Mouse (Mus musculus): Measurements from ENCODE around the gene Astn2. TPM values are rescaled to one million over a fixed set of nuclear protein-coding genes. Genes with fewer than 3 reads are reported as not detected.
A peak's percentile ranks its signal among the peaks of the same experiment; 100 is the strongest.

The Astn2 gene
- polyA plus RNA-seq, 1 experiment from 2014 or later = 0.52 TPM

- H3K27ac ChIP-seq (ENCODE audit: low read depth, low read length) = no peak overlapping the region
Measured at GRCm38 (mm10) chr4:65530901-65531300, 873.5 kb downstream of the Astn2 start.

GRCm38 (mm10) chr4:65508101-65508500 lies 896.3 kb downstream of the Astn2 start:
- H3K4me3 ChIP-seq (ENCODE audit: low read depth, low read length) = no peak overlapping the region
- H3K9me3 ChIP-seq (ENCODE audit: control insufficient read depth, low read length) = no peaks in the 10 kb centered on the region
- WGBS = 75% methylated on average over 2 of the region's 2 CpGs

More at GRCm38 (mm10) chr4:65530901-65531300, 873.5 kb downstream of the Astn2 start:
- H3K9me3 ChIP-seq (ENCODE audit: control insufficient read depth, low read length) = no peaks in the 10 kb centered on the region
- no peaks in the 10 kb centered on the region for H3K36me3 ChIP-seq (ENCODE audit: control insufficient read depth, insufficient read depth, low read length)
- H3K4me3 ChIP-seq (ENCODE audit: low read depth, low read length) = no peak overlapping the region
- H3K4me2 ChIP-seq (ENCODE audit: low read depth) = no peak overlapping the region
- H3K27me3 ChIP-seq (ENCODE audit: control insufficient read depth, insufficient read depth, low read length) = no peaks in the 10 kb centered on the region
- H3K4me1 ChIP-seq (ENCODE audit: control insufficient read depth, insufficient read depth, low read length) = no peaks in the 10 kb centered on the region
- no peak for ATAC-seq (ENCODE audit: insufficient read depth, low FRiP score, low TSS enrichment)
- H3K9ac ChIP-seq (ENCODE audit: low read length) = no peak overlapping the region
- DNase-seq (ENCODE audit: low spot score) = no peak
- 61% methylated on average over 2 of the region's 2 CpGs for WGBS

GRCm38 (mm10) chr4:65506870-65507269 lies 897.5 kb downstream of the Astn2 start:
- Histone ChIP-seq H3K36me3 (ENCODE audit: control insufficient read depth, insufficient read depth, low read length) (no peaks in the 10 kb centered on the region), H3K9ac (ENCODE audit: low read length) (no peak overlapping the region), H3K9me3 (ENCODE audit: control insufficient read depth, low read length) (no peaks in the 10 kb centered on the region), H3K4me2 (ENCODE audit: low read depth) (no peak overlapping the region), H3K4me3 (ENCODE audit: low read depth, low read length) (no peak overlapping the region), H3K4me1 (ENCODE audit: control insufficient read depth, insufficient read depth, low read length) (no peaks in the 10 kb centered on the region), H3K27me3 (ENCODE audit: control insufficient read depth, insufficient read depth, low read length) (no peaks in the 10 kb centered on the region), H3K27ac (ENCODE audit: low read depth, low read length) (no peak overlapping the region)
- DNase-seq (ENCODE audit: low spot score) (no peak), ATAC-seq (ENCODE audit: insufficient read depth, low FRiP score, low TSS enrichment) (no peak)

More at GRCm38 (mm10) chr4:65508101-65508500, 896.3 kb downstream of the Astn2 start:
- Histone ChIP-seq H3K27me3 (ENCODE audit: control insufficient read depth, insufficient read depth, low read length) (no peaks in the 10 kb centered on the region), H3K4me2 (ENCODE audit: low read depth) (no peak overlapping the region), H3K9ac (ENCODE audit: low read length) (no peak overlapping the region), H3K36me3 (ENCODE audit: control insufficient read depth, insufficient read depth, low read length) (no peaks in the 10 kb centered on the region), H3K27ac (ENCODE audit: low read depth, low read length) (no peak overlapping the region), H3K4me1 (ENCODE audit: control insufficient read depth, insufficient read depth, low read length) (no peaks in the 10 kb centered on the region)
- ATAC-seq (ENCODE audit: insufficient read depth, low FRiP score, low TSS enrichment) = no peak
- DNase-seq (ENCODE audit: low spot score) = no peak

- DNase-seq (ENCODE audit: low spot score) = peak; percentile 83
Measured at GRCm38 (mm10) chr4:65496463-65496834, 908.0 kb downstream of the Astn2 start.

GRCm38 (mm10) chr4:65495705-65496462 lies 908.5 kb downstream of the Astn2 start:
- no peaks in the 10 kb centered on the region for H3K27me3 ChIP-seq (ENCODE audit: control insufficient read depth, insufficient read depth, low read length)
- no peak overlapping the region for H3K4me3 ChIP-seq (ENCODE audit: low read depth, low read length)
- H3K36me3 ChIP-seq (ENCODE audit: control insufficient read depth, insufficient read depth, low read length) = no peaks in the 10 kb centered on the region
- ATAC-seq (ENCODE audit: insufficient read depth, low FRiP score, low TSS enrichment) (no peak), DNase-seq (ENCODE audit: low spot score) (no peak)
- no peak overlapping the region for H3K27ac ChIP-seq (ENCODE audit: low read depth, low read length)
- H3K4me1 ChIP-seq (ENCODE audit: control insufficient read depth, insufficient read depth, low read length) = no peaks in the 10 kb centered on the region
- H3K4me2 ChIP-seq (ENCODE audit: low read depth) = no peak overlapping the region
- no peaks in the 10 kb centered on the region for H3K9me3 ChIP-seq (ENCODE audit: control insufficient read depth, low read length)
- WGBS = 73% methylated on average over 6 of the region's 6 CpGs
- H3K9ac ChIP-seq (ENCODE audit: low read length) = no peak overlapping the region

More at GRCm38 (mm10) chr4:65496463-65496834, 908.0 kb downstream of the Astn2 start:
- H3K9ac ChIP-seq (ENCODE audit: low read length) = no peak overlapping the region
- H3K27me3 ChIP-seq (ENCODE audit: control insufficient read depth, insufficient read depth, low read length) = no peaks in the 10 kb centered on the region
- no peak overlapping the region for H3K27ac ChIP-seq (ENCODE audit: low read depth, low read length)
- ATAC-seq (ENCODE audit: insufficient read depth, low FRiP score, low TSS enrichment) = peak; percentile 98
- no peaks in the 10 kb centered on the region for H3K4me1 ChIP-seq (ENCODE audit: control insufficient read depth, insufficient read depth, low read length)
- H3K9me3 ChIP-seq (ENCODE audit: control insufficient read depth, low read length) = no peaks in the 10 kb centered on the region
- WGBS = 5% methylated on average over 3 of the region's 3 CpGs
- H3K4me2 ChIP-seq (ENCODE audit: low read depth) = no peak overlapping the region
- H3K4me3 ChIP-seq (ENCODE audit: low read depth, low read length) = no peak overlapping the region
- H3K36me3 ChIP-seq (ENCODE audit: control insufficient read depth, insufficient read depth, low read length) = no peaks in the 10 kb centered on the region

- 62% methylated on average over 2 of the region's 2 CpGs for WGBS
- no peaks in the 10 kb centered on the region for H3K27me3 ChIP-seq (ENCODE audit: control insufficient read depth, insufficient read depth, low read length)
Measured at GRCm38 (mm10) chr4:65491541-65491940, 912.9 kb downstream of the Astn2 start.

GRCm38 (mm10) chr4:65489711-65490110 lies 914.7 kb downstream of the Astn2 start:
- H3K27me3 ChIP-seq (ENCODE audit: control insufficient read depth, insufficient read depth, low read length) = no peaks in the 10 kb centered on the region
- H3K4me2 ChIP-seq (ENCODE audit: low read depth) = no peak overlapping the region
- no peaks in the 10 kb centered on the region for H3K4me1 ChIP-seq (ENCODE audit: control insufficient read depth, insufficient read depth, low read length)
- DNase-seq (ENCODE audit: low spot score) = no peak
- no peak for ATAC-seq (ENCODE audit: insufficient read depth, low FRiP score, low TSS enrichment)
- no peaks in the 10 kb centered on the region for H3K9me3 ChIP-seq (ENCODE audit: control insufficient read depth, low read length)
- WGBS = 82% methylated on average over 3 of the region's 3 CpGs
- H3K4me3 ChIP-seq (ENCODE audit: low read depth, low read length) = no peak overlapping the region
- no peaks in the 10 kb centered on the region for H3K36me3 ChIP-seq (ENCODE audit: control insufficient read depth, insufficient read depth, low read length)
- no peak overlapping the region for H3K27ac ChIP-seq (ENCODE audit: low read depth, low read length)
- H3K9ac ChIP-seq (ENCODE audit: low read length) = no peak overlapping the region

More at GRCm38 (mm10) chr4:65491541-65491940, 912.9 kb downstream of the Astn2 start:
- Histone ChIP-seq H3K36me3 (ENCODE audit: control insufficient read depth, insufficient read depth, low read length) (no peaks in the 10 kb centered on the region), H3K4me2 (ENCODE audit: low read depth) (no peak overlapping the region), H3K27ac (ENCODE audit: low read depth, low read length) (no peak overlapping the region), H3K9ac (ENCODE audit: low read length) (no peak overlapping the region), H3K4me1 (ENCODE audit: control insufficient read depth, insufficient read depth, low read length) (no peaks in the 10 kb centered on the region), H3K4me3 (ENCODE audit: low read depth, low read length) (no peak overlapping the region), H3K9me3 (ENCODE audit: control insufficient read depth, low read length) (no peaks in the 10 kb centered on the region)
- ATAC-seq (ENCODE audit: insufficient read depth, low FRiP score, low TSS enrichment) = no peak
- no peak for DNase-seq (ENCODE audit: low spot score)

GRCm38 (mm10) chr4:65481632-65482031 lies 922.8 kb downstream of the Astn2 start:
- no peaks in the 10 kb centered on the region for H3K36me3 ChIP-seq (ENCODE audit: control insufficient read depth, insufficient read depth, low read length)
- no peaks in the 10 kb centered on the region for H3K27me3 ChIP-seq (ENCODE audit: control insufficient read depth, insufficient read depth, low read length)
- H3K4me1 ChIP-seq (ENCODE audit: control insufficient read depth, insufficient read depth, low read length) = no peaks in the 10 kb centered on the region
- no peak overlapping the region for H3K27ac ChIP-seq (ENCODE audit: low read depth, low read length)
- H3K4me2 ChIP-seq (ENCODE audit: low read depth) = no peak overlapping the region
- ATAC-seq (ENCODE audit: insufficient read depth, low FRiP score, low TSS enrichment) (no peak), DNase-seq (ENCODE audit: low spot score) (no peak)
- no peaks in the 10 kb centered on the region for H3K9me3 ChIP-seq (ENCODE audit: control insufficient read depth, low read length)
- WGBS = 83% methylated on average over 5 of the region's 5 CpGs
- H3K9ac ChIP-seq (ENCODE audit: low read length) = no peak overlapping the region
- H3K4me3 ChIP-seq (ENCODE audit: low read depth, low read length) = no peak overlapping the region

GRCm38 (mm10) chr4:65477106-65477505 lies 927.3 kb downstream of the Astn2 start:
- H3K27me3 ChIP-seq (ENCODE audit: control insufficient read depth, insufficient read depth, low read length) = no peaks in the 10 kb centered on the region
- DNase-seq (ENCODE audit: low spot score) (no peak), ATAC-seq (ENCODE audit: insufficient read depth, low FRiP score, low TSS enrichment) (peak; percentile 48; the same call in 1 of the 2 replicates)
- H3K4me2 ChIP-seq (ENCODE audit: low read depth) = no peak overlapping the region
- H3K27ac ChIP-seq (ENCODE audit: low read depth, low read length) = no peak overlapping the region
- H3K9ac ChIP-seq (ENCODE audit: low read length) = no peak overlapping the region
- no peaks in the 10 kb centered on the region for H3K9me3 ChIP-seq (ENCODE audit: control insufficient read depth, low read length)
- no peaks in the 10 kb centered on the region for H3K4me1 ChIP-seq (ENCODE audit: control insufficient read depth, insufficient read depth, low read length)
- no peaks in the 10 kb centered on the region for H3K36me3 ChIP-seq (ENCODE audit: control insufficient read depth, insufficient read depth, low read length)
- 39% methylated on average over 6 of the region's 6 CpGs for WGBS
- no peak overlapping the region for H3K4me3 ChIP-seq (ENCODE audit: low read depth, low read length)

All from neural tube, embryonic 11.5 days (tissue).